In genomic region chr10:59323100-59323487, GRCm38 (mm10) we compare ENCODE assay signal across 8 mouse cellular contexts. TPM values are rescaled to one million over a fixed set of nuclear protein-coding genes. Genes with fewer than 3 reads are reported as not detected.
DNase-seq lines count a peak whose midpoint lies in the region; ATAC-seq and TF ChIP-seq lines count a peak whose summit lies in the region.

TSS of gene P4ha1 (plus strand) at chr10:59323296.

- peak within 1 kb of the TSS; percentile 97 for H3K4me2 ChIP-seq in forebrain, embryonic 16.5 days (ENCODE audit: low read length)
- peak within 1 kb of the TSS; percentile 91 for H3K4me2 ChIP-seq in lung, embryonic 14.5 days

- no peaks in the 10 kb centered on the region for H3K36me3 ChIP-seq in ES-E14 (ENCODE audit: control insufficient read depth, insufficient read depth, low read length, poor library complexity, severe bottlenecking)
- H3K36me3 ChIP-seq in forebrain, embryonic 16.5 days (ENCODE audit: control insufficient read depth, insufficient read depth) = no peaks in the 10 kb centered on the region
- H3K36me3 ChIP-seq in lung, embryonic 14.5 days (ENCODE audit: insufficient read depth) = no peaks in the 10 kb centered on the region
- H3K36me3 ChIP-seq in thymus, adult 2 months (ENCODE audit: control insufficient read depth, insufficient read depth, low read length) = no peaks in the 10 kb centered on the region

- no peak within 1 kb of the TSS for H3K27ac ChIP-seq in ES-E14 (ENCODE audit: insufficient read depth, low read depth, low read length, poor library complexity, severe bottlenecking)
- peak within 1 kb of the TSS; percentile 93 for H3K27ac ChIP-seq in forebrain, embryonic 16.5 days (ENCODE audit: low read length)
- peak within 1 kb of the TSS; percentile 99 for H3K27ac ChIP-seq in layer of hippocampus, adult 2 months
- peak within 1 kb of the TSS; percentile 98 for H3K27ac ChIP-seq in lung, embryonic 14.5 days (ENCODE audit: low read depth)
- H3K27ac ChIP-seq in olfactory bulb, adult 2 months (ENCODE audit: insufficient read depth, low read depth, low read length) = peak within 1 kb of the TSS; percentile 89
- no peak within 1 kb of the TSS for H3K27ac ChIP-seq in thymus, adult 2 months (ENCODE audit: control insufficient read depth, insufficient read depth, low read length)

- in situ Hi-C loops in ES-E14 (cut with MboI; ENCODE audit: low sequenced_read_pairs in 2 of 2, unreplicated experiment in 2 of 2) = loop anchor here in 1 of 2 experiments (25.0 kb wide), 1 partner anchor 539 kb away; no protein-coding TSS in a partner anchor

- DNase-seq in ES-E14 (ENCODE audit: low read depth, low spot score) = peak; percentile 91
- peak; percentile 100 for DNase-seq in cerebellum, adult 11-12 months
- DNase-seq in heart, postnatal 36 days = peak; percentile 98 to 99
- peak; percentile 99 to 100 for DNase-seq in layer of hippocampus, adult 2 months (ENCODE audit: low spot score in 2 of 2)
- peak; percentile 99 for DNase-seq in lung, embryonic 14.5 days
- DNase-seq in thymus, adult 2 months = peak; percentile 98

- intact Hi-C loops in heart, postnatal 36 days (cut with DNase I) = loop anchor here (5.0 kb wide), 1 partner anchor 294 kb away; the partner anchor contains the start of genes Gm10322 and Mcu

- no peaks in the 10 kb centered on the region for H3K9me3 ChIP-seq in ES-E14 (ENCODE audit: control insufficient read depth, insufficient read depth, low read depth, low read length)
- H3K9me3 ChIP-seq in forebrain, embryonic 16.5 days (ENCODE audit: control insufficient read depth, low read length) = no peaks in the 10 kb centered on the region
- no peaks in the 10 kb centered on the region for H3K9me3 ChIP-seq in lung, embryonic 14.5 days (ENCODE audit: low read depth, low read length)

- WGBS in forebrain, embryonic 16.5 days = under 1% methylated on average over 38 of the region's 39 CpGs
- WGBS in lung, embryonic 14.5 days = under 1% methylated on average over 39 of the region's 39 CpGs
- under 1% methylated on average over 39 of the region's 39 CpGs for WGBS in olfactory bulb, adult 2 months
- under 1% methylated on average over 39 of the region's 39 CpGs for WGBS in thymus, adult 2 months

- peak within 1 kb of the TSS; percentile 84 to 90 for H3K4me3 ChIP-seq in ES-E14 (ENCODE audit: insufficient read depth in 1 of 2, low read depth in 1 of 2, low read length in 2 of 2, poor library complexity in 1 of 2, severe bottlenecking in 1 of 2)
- peak within 1 kb of the TSS; percentile 66 for H3K4me3 ChIP-seq in forebrain, embryonic 16.5 days (replicated peaks; ENCODE audit: low read length)
- peak within 1 kb of the TSS; percentile 95 for H3K4me3 ChIP-seq in layer of hippocampus, adult 2 months
- peak within 1 kb of the TSS; percentile 83 for H3K4me3 ChIP-seq in lung, embryonic 14.5 days (ENCODE audit: low read depth, low read length)
- peak within 1 kb of the TSS; percentile 95 for H3K4me3 ChIP-seq in olfactory bulb, adult 2 months (ENCODE audit: insufficient read depth, low read depth, low read length)
- peak within 1 kb of the TSS; percentile 60 for H3K4me3 ChIP-seq in thymus, adult 2 months (ENCODE audit: control insufficient read depth, insufficient read depth, low read length)

- TF ChIP-seq POLR2A in olfactory bulb, adult 2 months (IDR thresholded peaks at IDR 0.05; ENCODE audit: insufficient read depth, low read depth, low read length) = peak; percentile 99
- TF ChIP-seq POLR2A in thymus, adult 2 months (IDR thresholded peaks at IDR 0.05; ENCODE audit: control insufficient read depth, extremely low read depth, insufficient read depth, low read length, poor library complexity) = peak; percentile 99

- H3K9ac ChIP-seq in ES-E14 (ENCODE audit: insufficient read depth, low read depth, low read length, poor library complexity, severe bottlenecking) = peak within 1 kb of the TSS; percentile 84
- H3K9ac ChIP-seq in forebrain, embryonic 16.5 days (replicated peaks; ENCODE audit: low read depth, low read length) = peak within 1 kb of the TSS; percentile 98
- H3K9ac ChIP-seq in lung, embryonic 14.5 days = peak within 1 kb of the TSS; percentile 93

- peaks cover 0 to 7% of the 10 kb centered on the region in 2 experiments; a peak in 3 of 4 replicates for H3K4me1 ChIP-seq in ES-E14 (ENCODE audit: control insufficient read depth in 2 of 2, insufficient read depth in 2 of 2, low read length in 2 of 2, poor library complexity in 1 of 2)
- peaks cover 19% of the 10 kb centered on the region for H3K4me1 ChIP-seq in forebrain, embryonic 16.5 days (replicated peaks; ENCODE audit: control insufficient read depth, insufficient read depth, low read length)
- peaks cover 7% of the 10 kb centered on the region for H3K4me1 ChIP-seq in lung, embryonic 14.5 days (ENCODE audit: insufficient read depth)
- H3K4me1 ChIP-seq in olfactory bulb, adult 2 months (ENCODE audit: control insufficient read depth, insufficient read depth, low read length) = no peaks in the 10 kb centered on the region
- peaks cover 5% of the 10 kb centered on the region for H3K4me1 ChIP-seq in thymus, adult 2 months (replicated peaks; ENCODE audit: control insufficient read depth, insufficient read depth, low read length)

- peak; percentile 99 for ATAC-seq in forebrain, embryonic 16.5 days
- ATAC-seq in lung, embryonic 14.5 days (ENCODE audit: insufficient read depth) = peak; percentile 99

- TF ChIP-seq CTCF in layer of hippocampus, adult 2 months (conservative IDR thresholded peaks at IDR 0.05) = peak; percentile 92
- TF ChIP-seq CTCF in lung, embryonic 14.5 days (IDR thresholded peaks at IDR 0.05; ENCODE audit: low read depth) = peak; percentile 87
- TF ChIP-seq CTCF in olfactory bulb, adult 2 months (IDR thresholded peaks at IDR 0.05; ENCODE audit: insufficient read depth, low read depth, low read length) = peak; percentile 53
- TF ChIP-seq CTCF in thymus, adult 2 months (IDR thresholded peaks at IDR 0.05; ENCODE audit: borderline replicate concordance, control insufficient read depth, extremely low read depth, insufficient read depth, low read length, poor library complexity) = peak; percentile 81; the same call in 1 of the 2 replicates

- H3K27me3 ChIP-seq in forebrain, embryonic 16.5 days (replicated peaks; ENCODE audit: control insufficient read depth, insufficient read depth, low read length) = no peaks in the 10 kb centered on the region
- no peaks in the 10 kb centered on the region for H3K27me3 ChIP-seq in lung, embryonic 14.5 days (ENCODE audit: insufficient read depth, low read length)
- no peaks in the 10 kb centered on the region for H3K27me3 ChIP-seq in thymus, adult 2 months (ENCODE audit: control insufficient read depth, insufficient read depth, low read length)

TF ChIP-seq in ES-E14, 5 proteins besides CTCF, POLR2A, EP300 and RAD21:
- no peak for TF ChIP-seq HCFC1 (IDR thresholded peaks at IDR 0.05; ENCODE audit: borderline replicate concordance, insufficient read depth, low read length)
- no peak for TF ChIP-seq MAFK (IDR thresholded peaks at IDR 0.05; ENCODE audit: insufficient read depth, low read depth, low read length)
- 0 out of 2 replicates have a peak, but pooled peaks have one; percentile 26 for TF ChIP-seq ZC3H11A (IDR thresholded peaks at IDR 0.05; ENCODE audit: borderline replicate concordance, low read depth, low read length)
- TF ChIP-seq CHD2 (IDR thresholded peaks at IDR 0.05; ENCODE audit: low read depth, low read length) = no peak
- TF ChIP-seq ZNF384 (IDR thresholded peaks at IDR 0.05; ENCODE audit: low read depth, low read length) = no peak
TF ChIP-seq in ES-E14: peak in this region for 1.

RNA-seq across cellular contexts. Expression of gene P4ha1, which starts in this region (rescaled TPM):
- total RNA-seq in ES-E14 (2012; rRNA removed) = 73.4 and 104 TPM in 2 replicates
- polyA plus RNA-seq in forebrain, embryonic 16.5 days (2015; fragmentation: Nextera tagmentation; extraction: Ambion mirVana) = 32.8 and 46.6 TPM in 2 replicates
- 10 to 100 TPM; 31.3 to 51.2 TPM for total RNA-seq in heart, postnatal 36 days (2021)
- total RNA-seq in layer of hippocampus, adult 2 months (2021) = 10 to 100 TPM; 41.9 to 48.9 TPM
- polyA plus RNA-seq in lung, embryonic 14.5 days (2014; fragmentation: Nextera tagmentation; extraction: Ambion mirVana) = 53.9 and 57.3 TPM in 2 replicates
- not detected in 2 replicates for polyA plus RNA-seq in olfactory bulb, adult 2 months (2012; ENCODE audit: insufficient read depth, insufficient read length, low replicate concordance, missing spikeins)
- 10.6 and 11.0 TPM in 2 replicates for polyA plus RNA-seq in thymus, adult 2 months (2012; rRNA removed)

Comparison
In these comparisons a context has a peak if more than half of its experiments do, and no peak if none do; other contexts are left out.
1. H3K27ac ChIP-seq: peak in forebrain, embryonic 16.5 days (single experiment), layer of hippocampus, adult 2 months (single experiment), lung, embryonic 14.5 days (single experiment) and olfactory bulb, adult 2 months (single experiment); none in ES-E14 (single experiment) and thymus, adult 2 months (single experiment).
2. Peak in every context shown above with its lines, with median percentiles within 50 percentile points of each other: DNase-seq, H3K4me3 ChIP-seq, H3K9ac ChIP-seq and CTCF ChIP-seq.